27 mouse cellular contexts compared by ENCODE assay signal in the genomic region with DNA sequence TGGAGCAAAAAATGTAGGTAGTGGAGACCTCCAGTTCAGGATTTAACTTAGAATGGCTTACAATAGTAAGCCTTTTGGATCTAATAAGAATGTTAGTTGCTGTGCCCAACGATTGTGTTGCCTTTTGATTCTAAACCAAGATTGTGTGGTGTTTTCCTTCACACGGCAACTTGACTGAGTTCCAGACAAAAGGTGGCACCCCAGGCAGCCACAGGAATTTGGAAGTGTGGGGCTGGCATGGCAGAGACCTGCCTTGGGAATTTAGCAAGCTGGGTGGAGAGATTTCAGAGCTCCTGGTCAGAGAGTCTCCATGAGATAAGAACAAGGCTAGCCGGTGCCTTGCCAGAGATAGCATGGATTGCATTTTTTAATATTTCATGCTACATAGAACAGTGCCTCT. TPM values are rescaled to one million over a fixed set of nuclear protein-coding genes. Genes with fewer than 3 reads are reported as not detected.
DNase-seq lines count a peak whose midpoint lies in the region; ATAC-seq and TF ChIP-seq lines count a peak whose summit lies in the region.
"Had no signal": no experiment of that assay in that cellular context is flagged by ENCODE, and none has a peak within 500 bp of the region (broad histone marks: within the 10 kb centered on the region; RNA-seq: fewer than 3 reads in every experiment).

No protein-coding gene starts in this region.

- no peaks in the 10 kb centered on the region for H3K9me3 ChIP-seq in forebrain, embryonic 12.5 days
- H3K9me3 ChIP-seq: embryonic facial prominence, embryonic 12.5 days; embryonic facial prominence, embryonic 15.5 days; forebrain, embryonic 13.5 days; G1E; hindbrain, embryonic 12.5 days; hindbrain, embryonic 15.5 days had no signal

- no peak overlapping the region for H3K4me3 ChIP-seq in lung, adult 2 months (replicated peaks; ENCODE audit: extremely low read depth, low read depth, low read length)
- H3K4me3 ChIP-seq in myocyte: no peak overlapping the region
- H3K4me3 ChIP-seq in forebrain, embryonic 12.5 days (replicated peaks): no peak overlapping the region
- H3K4me3 ChIP-seq: embryonic facial prominence, embryonic 12.5 days; embryonic facial prominence, embryonic 15.5 days; forebrain, embryonic 13.5 days; hindbrain, embryonic 12.5 days; hindbrain, embryonic 15.5 days had no signal

- no peaks in the 10 kb centered on the region for H3K79me2 ChIP-seq in myocyte (ENCODE audit: control insufficient read depth, insufficient read depth)

- H3K36me3 ChIP-seq in myocyte (ENCODE audit: control insufficient read depth, insufficient read depth): no peaks in the 10 kb centered on the region
- no peaks in the 10 kb centered on the region for H3K36me3 ChIP-seq in forebrain, embryonic 12.5 days (replicated peaks)
- H3K36me3 ChIP-seq: embryonic facial prominence, embryonic 12.5 days; embryonic facial prominence, embryonic 15.5 days; G1E; hindbrain, embryonic 12.5 days; hindbrain, embryonic 15.5 days had no signal

- peak; percentile 49 to 64 for DNase-seq in lung, adult 18-20 months
- no peak for DNase-seq in lung, adult 2 months
- DNase-seq in Patski (ENCODE audit: low read depth, low spot score): peak; percentile 20
- DNase-seq in lung, postnatal 25 days (ENCODE audit: low spot score): peak; percentile 43
- no peak for DNase-seq in urinary bladder, postnatal 10 days (ENCODE audit: low spot score)
- DNase-seq: adrenal gland, postnatal 10 days; adrenal gland, postnatal 36 days; cerebellum, adult 11 months; cerebellum, adult 2 months; cerebellum, adult 9-11 months; cerebellum, postnatal 25 days; gastrocnemius, postnatal 10 days; gastrocnemius, postnatal 36 days had no signal

- TF ChIP-seq POLR2A in lung, adult 2 months (IDR thresholded peaks at IDR 0.05; ENCODE audit: borderline replicate concordance, extremely low read depth, low read depth, low read length): no peak
- no peak for TF ChIP-seq POLR2A in myocyte (IDR thresholded peaks at IDR 0.05; ENCODE audit: insufficient read length, low read depth)

- H3K9ac ChIP-seq in forebrain, embryonic 12.5 days: no peak overlapping the region
- H3K9ac ChIP-seq: embryonic facial prominence, embryonic 12.5 days; embryonic facial prominence, embryonic 15.5 days; forebrain, embryonic 13.5 days; hindbrain, embryonic 12.5 days; hindbrain, embryonic 15.5 days had no signal

- ATAC-seq in Patski: no peak
- ATAC-seq in CD4-positive, CD25-positive, alpha-beta regulatory T cell, adult 4 months: no peak
- ATAC-seq in forebrain, embryonic 12.5 days (ENCODE audit: low FRiP score): no peak
- ATAC-seq: forebrain, embryonic 13.5 days; forebrain, embryonic 16.5 days had no signal

- in situ Hi-C loops in Patski (cut with MboI; ENCODE audit: low pct_unique_long_range_greater_than_20kb): no loop called here

- H3K4me2 ChIP-seq in myocyte (ENCODE audit: low read depth): peak overlapping the region; percentile 44
- no peak overlapping the region for H3K4me2 ChIP-seq in forebrain, embryonic 12.5 days
- H3K4me2 ChIP-seq: embryonic facial prominence, embryonic 12.5 days; embryonic facial prominence, embryonic 15.5 days; forebrain, embryonic 13.5 days; heart, embryonic 11.5 days; hindbrain, embryonic 12.5 days; hindbrain, embryonic 15.5 days had no signal

- no peak overlapping the region for H3K27ac ChIP-seq in forebrain, embryonic 12.5 days
- H3K27ac ChIP-seq: embryonic facial prominence, embryonic 12.5 days; embryonic facial prominence, embryonic 15.5 days; forebrain, embryonic 13.5 days; hindbrain, embryonic 12.5 days; hindbrain, embryonic 15.5 days had no signal

- H3ac ChIP-seq in myocyte (ENCODE audit: control insufficient read depth, insufficient read length): no peak overlapping the region

- POLR2A ChIA-PET in Patski (lab: Charles Lee): no interaction called here

- no peak for TF ChIP-seq CTCF in lung, adult 2 months (IDR thresholded peaks at IDR 0.05; ENCODE audit: insufficient read depth, low read length)
- TF ChIP-seq CTCF in Patski (IDR thresholded peaks at IDR 0.05): no peak

- H3K27me3 ChIP-seq in Patski (no peaks in the 10 kb centered on the region), myocyte (ENCODE audit: control insufficient read depth, insufficient read depth, insufficient read length) (no peaks in the 10 kb centered on the region)
- no peaks in the 10 kb centered on the region for H3K27me3 ChIP-seq in forebrain, embryonic 12.5 days
- H3K27me3 ChIP-seq: CH12.LX; embryonic facial prominence, embryonic 12.5 days; embryonic facial prominence, embryonic 15.5 days; forebrain, embryonic 13.5 days; hindbrain, embryonic 12.5 days; hindbrain, embryonic 15.5 days had no signal

- CTCF ChIA-PET in Patski (lab: Charles Lee): no interaction called here

- WGBS in lung, adult 2 months: 40% methylated on average over 3 of the region's 3 CpGs
- 56% methylated on average over 3 of the region's 3 CpGs for WGBS in forebrain, embryonic 12.5 days

- H3K4me1 ChIP-seq in lung, adult 2 months (ENCODE audit: control insufficient read depth, insufficient read depth, low read length): no peaks in the 10 kb centered on the region
- no peaks in the 10 kb centered on the region for H3K4me1 ChIP-seq in forebrain, embryonic 12.5 days
- H3K4me1 ChIP-seq: embryonic facial prominence, embryonic 12.5 days; embryonic facial prominence, embryonic 15.5 days; forebrain, embryonic 13.5 days; hindbrain, embryonic 12.5 days; hindbrain, embryonic 15.5 days had no signal

TF ChIP-seq in myocyte, 11 proteins besides CTCF, POLR2A, EP300 and RAD21:
- TF ChIP-seq MYOG (IDR thresholded peaks at IDR 0.05; ENCODE audit: control insufficient read depth in 1 of 3, insufficient read depth in 1 of 3, insufficient read length in 2 of 3, low read depth in 2 of 3) (peak in 1 of 3 experiments; percentile 40), SRF (IDR thresholded peaks at IDR 0.05; ENCODE audit: control insufficient read depth, insufficient read length, low read depth) (no peak)

RNA-seq across cellular contexts. Expression of a gene that starts 8.3 kb away (rescaled TPM):
- polyA plus RNA-seq in lung, adult 2 months (2012; rRNA removed): 0.12 TPM in 1 of 2 replicates, not detected in the other
- polyA plus RNA-seq in Patski (2021) (0.15 TPM), myocyte (2012; fragmentation: generic; extraction: Trizol) (0.17 TPM)
- not detected for polyA plus RNA-seq in CD4-positive, CD25-positive, alpha-beta regulatory T cell, adult 4 months (2017; shearing (Covaris generic))
- 0.09 TPM in 1 of 2 replicates, not detected in the other for polyA plus RNA-seq in forebrain, embryonic 12.5 days (2016; fragmentation: Nextera tagmentation; extraction: Ambion mirVana)
- polyA plus RNA-seq: cerebellum, adult 2 months; forebrain, embryonic 13.5 days; forebrain, embryonic 16.5 days; G1E; heart, embryonic 14.5 days; hindbrain, embryonic 12.5 days; hindbrain, embryonic 15.5 days had no signal

RNA-seq across cellular contexts. Expression of a gene that starts 19.7 kb away (rescaled TPM):
- polyA plus RNA-seq in lung, adult 2 months (2012; rRNA removed): not detected in 2 replicates
- polyA plus RNA-seq in Patski (2021): not detected
- 0.17 TPM for polyA plus RNA-seq in myocyte (2012; fragmentation: generic; extraction: Trizol)
- not detected for polyA plus RNA-seq in CD4-positive, CD25-positive, alpha-beta regulatory T cell, adult 4 months (2017; shearing (Covaris generic))
- not detected in 2 replicates for polyA plus RNA-seq in forebrain, embryonic 12.5 days (2016; fragmentation: Nextera tagmentation; extraction: Ambion mirVana)
- polyA plus RNA-seq: embryonic facial prominence, embryonic 12.5 days; embryonic facial prominence, embryonic 15.5 days; forebrain, embryonic 13.5 days; forebrain, embryonic 16.5 days; G1E; heart, embryonic 11.5 days; heart, embryonic 14.5 days; heart, postnatal 0 days; hindbrain, embryonic 12.5 days; hindbrain, embryonic 15.5 days had no signal

RNA-seq across cellular contexts. Expression of a gene that starts 39.9 kb away (rescaled TPM):
- 22.9 and 30.8 TPM in 2 replicates for polyA plus RNA-seq in lung, adult 2 months (2012; rRNA removed)
- 114 TPM for polyA plus RNA-seq in Patski (2021)
- 27.0 TPM for polyA plus RNA-seq in myocyte (2012; fragmentation: generic; extraction: Trizol)
- polyA plus RNA-seq in CD4-positive, CD25-positive, alpha-beta regulatory T cell, adult 4 months (2017; shearing (Covaris generic)): 10 to 100 TPM; 49.5 to 61.8 TPM
- 77.2 and 86.8 TPM in 2 replicates for polyA plus RNA-seq in forebrain, embryonic 12.5 days (2016; fragmentation: Nextera tagmentation; extraction: Ambion mirVana)

Comparison
In these comparisons a context has a peak if more than half of its experiments do, and no peak if none do; other contexts are left out.
1. DNase-seq: peak in lung, adult 18-20 months (2 of 2), Patski (single experiment) and lung, postnatal 25 days (single experiment); none in lung, adult 2 months (single experiment) and urinary bladder, postnatal 10 days (single experiment).